Mouse (Mus musculus) bone marrow, adult 2 months (tissue): ENCODE results near the gene Dlg1. TPM values are rescaled to one million over a fixed set of nuclear protein-coding genes. Genes with fewer than 3 reads are reported as not detected.

Experiments used
- H3K27ac ChIP-seq: fragments of 200-500 bp; 2 replicates; pipeline ENCODE4 v1.5.1; 2012; ENCODE audit warnings: low read depth, mild to moderate bottlenecking, control low read depth, inconsistent platforms, low read length; ENCODE audit not compliant: control insufficient read depth, poor library complexity, insufficient read depth
- H3K4me1 ChIP-seq: fragments of 200-500 bp; 2 replicates; pipeline ENCODE4 v1.6.1; 2011; ENCODE audit warnings: low read length; ENCODE audit not compliant: control insufficient read depth, insufficient read depth
- H3K4me3 ChIP-seq: fragments of 200-500 bp; replicated peaks from 2 replicates; pipeline ENCODE3; 2011; ENCODE audit warnings: mild to moderate bottlenecking, low read depth, low read length, control low read depth; ENCODE audit not compliant: control insufficient read depth
- CTCF ChIP-seq: fragments of 200-500 bp; IDR thresholded peaks from 2 replicates; pipeline ENCODE4 v1.5.1; 2011; ENCODE audit warnings: low read length, control low read depth; ENCODE audit not compliant: control insufficient read depth, insufficient read depth
- POLR2A ChIP-seq: fragments of 200-500 bp; IDR thresholded peaks from 2 replicates; pipeline ENCODE4 v1.6.1; 2011; ENCODE audit warnings: low read depth, mild to moderate bottlenecking, control low read depth, low read length, borderline replicate concordance; ENCODE audit not compliant: control insufficient read depth
- WGBS: fragments of 180-500 bp; shearing (Covaris S2); methylation state at CpG from one replicate; pipeline ENCODE4 v1.1.7; 2018; 5-methylcytosine and 5-hydroxymethylcytosine counted together
- polyA plus RNA-seq: library from polyadenylated mRNA; stranded (reverse); fragments of >200 nt; gene quantifications from 2 replicates; pipeline ENCODE4 v1.2.4, GENCODE M21; 2011; ENCODE audit warnings: low replicate concordance; ENCODE audit not compliant: missing spikeins, insufficient read depth, insufficient read length

The Dlg1 gene
- polyA plus RNA-seq, 1 experiment: 20.2 TPM

- H3K4me3 ChIP-seq: no peak overlapping the region
- H3K4me1 ChIP-seq: no peaks in the 10 kb centered on the region; the same call in 1 of the 2 replicates
- WGBS: 90% methylated on average over 1 of the region's 1 CpGs
- no peak overlapping the region for H3K27ac ChIP-seq
- no peak for TF ChIP-seq POLR2A
- TF ChIP-seq CTCF: no peak
Measured at GRCm38 (mm10) chr16:31901886-31902285, 238.6 kb downstream of the Dlg1 start.

- Histone ChIP-seq H3K27ac (no peak overlapping the region), H3K4me3 (no peak overlapping the region), H3K4me1 (no peaks in the 10 kb centered on the region; the same call in 1 of the 2 replicates)
- 72% methylated on average over 8 of the region's 8 CpGs for WGBS
- TF ChIP-seq POLR2A (no peak), CTCF (no peak)
Measured at GRCm38 (mm10) chr16:31903239-31903638, 240.0 kb downstream of the Dlg1 start.

- 64% methylated on average over 4 of the region's 4 CpGs for WGBS
- H3K4me1 ChIP-seq: no peaks in the 10 kb centered on the region; the same call in 1 of the 2 replicates
- peak; percentile 62 for TF ChIP-seq CTCF
- TF ChIP-seq POLR2A: no peak
- H3K27ac ChIP-seq: no peak overlapping the region
- no peak overlapping the region for H3K4me3 ChIP-seq
Measured at GRCm38 (mm10) chr16:31905331-31905730, 242.1 kb downstream of the Dlg1 start.

- Histone ChIP-seq H3K27ac (no peak overlapping the region), H3K4me3 (no peak overlapping the region), H3K4me1 (no peaks in the 10 kb centered on the region; the same call in 1 of the 2 replicates)
- 56% methylated on average over 20 of the region's 20 CpGs for WGBS
- TF ChIP-seq POLR2A: no peak
- TF ChIP-seq CTCF: no peak
Measured at GRCm38 (mm10) chr16:31905891-31906825, 242.9 kb downstream of the Dlg1 start.

GRCm38 (mm10) chr16:31906896-31907295 is 243.7 kb downstream of the Dlg1 start:
- H3K4me1 ChIP-seq: no peaks in the 10 kb centered on the region; the same call in 1 of the 2 replicates
- WGBS: 23% methylated on average over 9 of the region's 9 CpGs
- no peak overlapping the region for H3K27ac ChIP-seq
- TF ChIP-seq CTCF: no peak
- no peak for TF ChIP-seq POLR2A
- no peak overlapping the region for H3K4me3 ChIP-seq

- H3K4me3 ChIP-seq: no peak overlapping the region
- no peak overlapping the region for H3K27ac ChIP-seq
- TF ChIP-seq POLR2A (no peak), CTCF (no peak)
- no peaks in the 10 kb centered on the region; the same call in 1 of the 2 replicates for H3K4me1 ChIP-seq
- WGBS: 8% methylated on average over 11 of the region's 11 CpGs
Measured at GRCm38 (mm10) chr16:31908959-31909358, 245.7 kb downstream of the Dlg1 start.

GRCm38 (mm10) chr16:31910281-31910847 is 247.1 kb downstream of the Dlg1 start:
- 36% methylated on average over 10 of the region's 10 CpGs for WGBS
- TF ChIP-seq POLR2A: no peak
- no peak for TF ChIP-seq CTCF
- Histone ChIP-seq H3K4me3 (no peak overlapping the region), H3K4me1 (no peaks in the 10 kb centered on the region), H3K27ac (no peak overlapping the region)

GRCm38 (mm10) chr16:31917776-31918175 is 254.5 kb downstream of the Dlg1 start:
- H3K27ac ChIP-seq: no peak overlapping the region
- WGBS: 85% methylated on average over 11 of the region's 11 CpGs
- TF ChIP-seq POLR2A (no peak), CTCF (no peak)
- H3K4me3 ChIP-seq: no peak overlapping the region
- no peaks in the 10 kb centered on the region for H3K4me1 ChIP-seq
